Mouse (Mus musculus): ENCODE measurements around the gene Gpr183. TPM values are rescaled to one million over a fixed set of nuclear protein-coding genes. Genes with fewer than 3 reads are reported as not detected.

Gpr183 gene
- total and polyA plus RNA-seq, 3 experiments: 0.04 to 0.06 TPM; not detected in 1

DNA sequence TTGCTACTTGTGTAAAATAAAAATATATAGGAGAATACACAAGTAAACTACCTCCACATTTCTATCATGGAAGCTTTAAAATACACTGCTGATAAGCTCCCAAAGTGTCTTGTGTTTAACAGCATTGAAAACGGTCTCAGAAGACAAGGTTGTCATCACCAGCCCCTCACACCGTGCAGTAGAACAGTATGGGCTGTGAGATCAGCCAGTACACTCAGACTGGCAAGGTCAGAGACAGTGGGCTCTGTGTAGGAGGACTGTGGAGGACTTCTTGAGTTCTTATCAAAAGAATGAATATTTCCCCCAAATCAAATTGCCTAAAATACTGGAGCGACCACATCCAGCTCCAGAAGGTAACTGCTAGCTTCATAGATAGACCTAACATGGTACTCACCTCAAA is 25.4 kb downstream of the Gpr183 start (continued):
- TF ChIP-seq ZNF384 (IDR thresholded peaks at IDR 0.05; ENCODE audit: low read depth, low read length) (no peak), NRF1 (IDR thresholded peaks at IDR 0.05; ENCODE audit: insufficient read depth, low read depth, low read length, poor library complexity, severe bottlenecking) (no peak)

DNA sequence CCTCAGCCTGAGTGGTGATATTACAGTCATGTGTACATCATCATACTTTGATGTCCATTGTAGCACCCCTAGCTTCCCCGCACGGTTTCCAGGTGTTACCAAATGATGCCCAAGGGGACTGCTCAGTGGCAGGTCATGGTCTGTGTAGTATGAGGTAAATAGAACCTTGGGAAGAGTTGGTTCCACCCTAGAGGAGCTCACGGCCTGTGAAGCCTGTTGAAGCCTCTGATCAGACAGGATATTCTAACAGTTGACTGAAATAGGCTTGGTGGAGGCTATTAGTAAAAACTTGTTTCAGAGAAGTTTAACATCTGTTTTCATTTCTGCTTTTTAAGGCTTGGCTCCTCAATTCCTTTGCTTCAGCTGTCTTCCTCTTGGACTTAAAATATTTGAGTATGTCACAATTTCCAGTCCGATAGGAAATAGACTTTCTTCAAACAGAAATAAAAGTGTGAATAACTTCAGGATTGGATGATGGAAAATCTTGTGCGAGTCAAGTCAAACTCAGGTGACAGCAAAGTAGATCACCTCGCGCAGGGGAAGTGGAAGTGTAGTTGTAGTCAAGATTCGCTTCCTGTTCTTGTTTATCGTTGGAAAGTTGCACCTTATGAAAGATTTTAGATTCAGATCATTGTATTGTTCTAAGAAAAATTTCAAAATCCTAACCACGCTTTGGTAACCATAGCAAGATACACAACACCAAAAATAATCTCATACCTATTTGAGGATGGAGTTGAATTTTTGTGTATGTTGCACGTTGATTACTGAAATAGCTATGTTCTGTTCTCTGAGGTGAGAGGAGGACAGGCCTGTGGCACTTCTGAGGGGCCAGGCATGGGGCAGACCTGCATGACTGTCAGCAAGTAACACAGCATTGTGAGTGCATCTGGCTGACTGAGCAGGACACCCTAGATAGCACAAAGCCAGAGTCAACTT is 26.5 kb downstream of the Gpr183 start:
- Histone ChIP-seq H3K27ac (ENCODE audit: control insufficient read depth, low read depth, low read length) (no peak overlapping the region), H3K36me3 (ENCODE audit: control insufficient read depth in 1 of 2, insufficient read depth in 2 of 2, low read length in 2 of 2) (no peaks in the 10 kb centered on the region; a peak in 1 of 4 replicates), H3K27me3 (ENCODE audit: control insufficient read depth in 1 of 2, insufficient read depth in 2 of 2, low read length in 2 of 2) (no peaks in the 10 kb centered on the region), H3K9me3 (replicated peaks; ENCODE audit: insufficient read depth, low read length) (no peaks in the 10 kb centered on the region; the same call in 1 of the 2 replicates), H3K9ac (ENCODE audit: control insufficient read depth, low read depth, low read length, poor library complexity, severe bottlenecking) (no peak overlapping the region), H3K4me1 (ENCODE audit: control insufficient read depth in 1 of 2, insufficient read depth in 2 of 2, low read length in 2 of 2) (no peaks in the 10 kb centered on the region), H3K79me2 (ENCODE audit: control insufficient read depth, insufficient read depth, low read length, poor library complexity) (no peaks in the 10 kb centered on the region), H3K4me3 (ENCODE audit: control insufficient read depth in 1 of 2, insufficient read depth in 1 of 2, low read depth in 2 of 2, low read length in 2 of 2) (no peak overlapping the region)
- DNase-seq (ENCODE audit: low read depth, low spot score): no peak
- TF ChIP-seq NELFE (IDR thresholded peaks at IDR 0.05; ENCODE audit: low read depth, low read length): no peak
- no peak for TF ChIP-seq MAZ (IDR thresholded peaks at IDR 0.05; ENCODE audit: low read depth, low read length)
- TF ChIP-seq CHD2 (IDR thresholded peaks at IDR 0.05; ENCODE audit: low read length): no peak
- TF ChIP-seq TCF12 (IDR thresholded peaks at IDR 0.05; ENCODE audit: low read depth, low read length): no peak
- TF ChIP-seq ETS1 (IDR thresholded peaks at IDR 0.05; ENCODE audit: low read depth, low read length): no peak
- no peak for TF ChIP-seq ZKSCAN1 (IDR thresholded peaks at IDR 0.05; ENCODE audit: low read depth, low read length)
- TF ChIP-seq RCOR1 (IDR thresholded peaks at IDR 0.05; ENCODE audit: low read depth, low read length): no peak
- no peak for TF ChIP-seq E2F4 (IDR thresholded peaks at IDR 0.05; ENCODE audit: borderline replicate concordance, low read depth, low read length)
- TF ChIP-seq MYB (IDR thresholded peaks at IDR 0.05; ENCODE audit: low read depth, low read length): no peak

DNA sequence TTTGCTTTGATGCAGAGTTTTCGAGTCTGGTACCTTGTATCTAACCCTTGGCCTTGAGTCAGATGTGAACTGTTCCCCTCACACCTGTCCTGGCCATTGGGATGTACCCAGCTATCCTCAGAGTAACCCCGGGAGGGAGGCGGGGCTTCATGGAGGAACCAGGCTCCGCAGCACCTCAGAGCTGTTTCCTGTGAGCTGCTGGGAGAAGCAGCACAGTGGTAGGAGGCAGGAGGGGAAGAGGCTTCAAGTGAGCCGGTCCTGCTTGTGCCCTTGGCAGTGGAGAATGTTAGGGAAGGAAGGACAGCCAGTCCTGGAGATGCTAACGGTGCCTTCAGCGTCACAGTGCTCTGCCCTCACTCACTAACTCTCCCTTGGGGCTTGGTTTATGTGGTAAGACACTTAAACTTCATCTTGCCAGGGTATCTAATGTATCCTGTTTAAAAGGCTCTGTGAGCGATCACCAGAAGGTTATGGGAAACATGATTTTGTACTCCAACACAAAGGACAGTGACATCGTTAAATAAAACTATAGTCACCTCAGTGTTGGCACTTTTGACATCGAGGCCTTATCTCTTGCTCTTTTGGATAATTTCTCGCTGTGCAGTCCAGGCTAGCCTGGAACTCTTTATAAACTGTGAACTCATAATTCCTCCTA is 27.3 kb downstream of the Gpr183 start:
- Histone ChIP-seq H3K4me3 (ENCODE audit: control insufficient read depth in 1 of 2, insufficient read depth in 1 of 2, low read depth in 2 of 2, low read length in 2 of 2) (no peak overlapping the region), H3K4me1 (ENCODE audit: control insufficient read depth in 1 of 2, insufficient read depth in 2 of 2, low read length in 2 of 2) (no peaks in the 10 kb centered on the region), H3K9me3 (replicated peaks; ENCODE audit: insufficient read depth, low read length) (no peaks in the 10 kb centered on the region), H3K9ac (ENCODE audit: control insufficient read depth, low read depth, low read length, poor library complexity, severe bottlenecking) (no peak overlapping the region), H3K36me3 (ENCODE audit: control insufficient read depth in 1 of 2, insufficient read depth in 2 of 2, low read length in 2 of 2) (no peaks in the 10 kb centered on the region; a peak in 1 of 4 replicates), H3K27me3 (ENCODE audit: control insufficient read depth in 1 of 2, insufficient read depth in 2 of 2, low read length in 2 of 2) (no peaks in the 10 kb centered on the region), H3K27ac (ENCODE audit: control insufficient read depth, low read depth, low read length) (no peak overlapping the region), H3K79me2 (ENCODE audit: control insufficient read depth, insufficient read depth, low read length, poor library complexity) (no peaks in the 10 kb centered on the region)
- DNase-seq (ENCODE audit: low read depth, low spot score): no peak
- TF ChIP-seq ZMIZ1 (IDR thresholded peaks at IDR 0.05; ENCODE audit: low read depth, low read length): no peak
- no peak for TF ChIP-seq HCFC1 (IDR thresholded peaks at IDR 0.05; ENCODE audit: low read depth, low read length)
- TF ChIP-seq USF2 (IDR thresholded peaks at IDR 0.05; ENCODE audit: borderline replicate concordance in 1 of 2, insufficient read depth in 1 of 2, low read depth in 1 of 2, low read length in 2 of 2): no peak
- TF ChIP-seq UBTF (IDR thresholded peaks at IDR 0.05; ENCODE audit: borderline replicate concordance, insufficient read depth, low read depth, low read length): no peak
- no peak for TF ChIP-seq MYC (IDR thresholded peaks at IDR 0.05; ENCODE audit: low read depth, low read length)
- no peak for TF ChIP-seq TAL1 (IDR thresholded peaks at IDR 0.05; ENCODE audit: low read length)
- no peak for TF ChIP-seq ZKSCAN1 (IDR thresholded peaks at IDR 0.05; ENCODE audit: low read depth, low read length)
- TF ChIP-seq E2F4 (IDR thresholded peaks at IDR 0.05; ENCODE audit: borderline replicate concordance, low read depth, low read length): no peak
- no peak for TF ChIP-seq CTCF (IDR thresholded peaks at IDR 0.05 in 2 of 3, conservative IDR thresholded peaks at IDR 0.05 in 1 of 3; ENCODE audit: control insufficient read depth in 1 of 3, insufficient read depth in 1 of 3, low read depth in 2 of 3, low read length in 3 of 3, poor library complexity in 1 of 3, severe bottlenecking in 1 of 3)
- TF ChIP-seq TCF12 (IDR thresholded peaks at IDR 0.05; ENCODE audit: low read depth, low read length): no peak

Data from MEL (cell line).